Mouse (Mus musculus): Measurements from ENCODE around the gene Prss32. TPM values are rescaled to one million over a fixed set of nuclear protein-coding genes. Genes with fewer than 3 reads are reported as not detected.

Gene Prss32
- polyA plus RNA-seq (2014; fragmentation: Nextera tagmentation; extraction: Ambion mirVana) = not detected in 2 replicates

DNA sequence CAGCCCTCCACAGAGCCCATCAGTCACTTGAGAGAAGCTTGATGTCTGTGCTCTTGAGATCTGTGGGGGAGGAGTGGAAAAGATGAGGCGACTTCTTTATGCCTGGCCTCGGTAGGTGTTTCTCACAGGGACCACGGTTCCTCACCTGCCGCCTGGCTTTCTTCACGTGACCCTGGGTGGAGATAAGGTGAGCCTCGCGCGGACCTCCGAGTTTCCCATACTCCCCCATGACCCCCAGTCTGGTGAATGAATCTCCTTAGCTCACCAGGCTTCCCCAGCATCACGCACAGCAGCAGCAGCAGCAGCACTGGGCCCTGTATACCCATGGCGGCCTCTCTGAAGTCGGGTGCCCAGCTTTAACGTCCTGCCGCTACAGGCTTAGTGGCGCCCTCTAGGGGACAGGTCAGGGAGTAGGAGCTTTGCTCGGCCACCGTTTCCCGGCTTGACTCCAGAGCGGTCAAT, at the start of gene Prss32, which contains the start of gene Prss41:
Gene Prss32 (plus strand): TSS at position 44 of the 462 bp plus-strand sequence.
Gene Prss41 (minus strand): TSS at position 361 of the 462 bp plus-strand sequence.
- 14% methylated on average over 19 of the region's 19 CpGs for WGBS
- H3K4me2 ChIP-seq (ENCODE audit: low read depth, low read length) = peak within 1 kb of the TSS; percentile 40

DNA sequence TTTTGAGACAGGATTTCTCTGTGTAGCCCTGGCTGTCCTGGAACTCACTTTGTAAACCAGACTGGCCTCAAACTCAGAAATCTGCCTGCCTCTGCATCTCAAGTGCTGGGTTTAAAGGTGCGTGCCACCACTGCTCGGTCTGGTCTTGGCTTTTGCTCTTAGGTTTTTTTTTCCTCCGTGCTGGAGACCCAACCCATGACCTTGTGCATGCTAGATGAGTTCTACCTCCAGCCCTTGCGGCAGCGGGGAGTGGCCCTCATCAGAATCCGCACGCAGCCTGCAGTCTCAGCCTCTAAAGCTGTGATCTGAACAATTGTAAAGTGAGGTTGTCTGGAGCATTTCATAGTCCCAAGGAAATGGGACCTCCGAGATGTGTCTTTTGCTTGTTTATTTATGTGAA, 48.3 kb upstream of the Prss32 start:
- Histone ChIP-seq H3K27ac (replicated peaks; ENCODE audit: low read depth, low read length) (no peak overlapping the region), H3K9ac (replicated peaks; ENCODE audit: low read length) (no peak overlapping the region), H3K4me1 (ENCODE audit: control insufficient read depth, insufficient read depth, low read length) (no peaks in the 10 kb centered on the region), H3K27me3 (ENCODE audit: control insufficient read depth, insufficient read depth, low read length) (no peaks in the 10 kb centered on the region), H3K4me3 (ENCODE audit: low read depth, low read length) (no peak overlapping the region), H3K4me2 (ENCODE audit: low read depth, low read length) (no peak overlapping the region), H3K9me3 (replicated peaks; ENCODE audit: control insufficient read depth, low read length) (no peaks in the 10 kb centered on the region), H3K36me3 (replicated peaks; ENCODE audit: control insufficient read depth, insufficient read depth, low read depth, low read length) (no peaks in the 10 kb centered on the region)
- 91% methylated on average over 8 of the region's 8 CpGs for WGBS
- ATAC-seq (replicated peaks; ENCODE audit: insufficient number of reproducible peaks, low FRiP score, low TSS enrichment, low read depth) (no peak), DNase-seq (ENCODE audit: low spot score) (no peak)

More for the DNA sequence above, at the start of gene Prss32, which contains the start of gene Prss41:
- DNase-seq (ENCODE audit: low spot score) (peak; percentile 72), ATAC-seq (replicated peaks; ENCODE audit: insufficient number of reproducible peaks, low FRiP score, low TSS enrichment, low read depth) (0 out of 2 replicates have a peak, but pooled peaks have one; percentile 42)
- Histone ChIP-seq H3K36me3 (replicated peaks; ENCODE audit: control insufficient read depth, insufficient read depth, low read depth, low read length) (no peaks in the 10 kb centered on the region), H3K27ac (replicated peaks; ENCODE audit: low read depth, low read length) (no peak within 1 kb of the TSS), H3K9me3 (replicated peaks; ENCODE audit: control insufficient read depth, low read length) (no peaks in the 10 kb centered on the region), H3K4me1 (ENCODE audit: control insufficient read depth, insufficient read depth, low read length) (no peaks in the 10 kb centered on the region), H3K9ac (replicated peaks; ENCODE audit: low read length) (no peak within 1 kb of the TSS), H3K4me3 (ENCODE audit: low read depth, low read length) (0 out of 2 replicates have a peak within 1 kb of the TSS, but pooled peaks have one; percentile 6), H3K27me3 (ENCODE audit: control insufficient read depth, insufficient read depth, low read length) (peaks cover 2% of the 10 kb centered on the region; the same call in 1 of the 2 replicates)

DNA sequence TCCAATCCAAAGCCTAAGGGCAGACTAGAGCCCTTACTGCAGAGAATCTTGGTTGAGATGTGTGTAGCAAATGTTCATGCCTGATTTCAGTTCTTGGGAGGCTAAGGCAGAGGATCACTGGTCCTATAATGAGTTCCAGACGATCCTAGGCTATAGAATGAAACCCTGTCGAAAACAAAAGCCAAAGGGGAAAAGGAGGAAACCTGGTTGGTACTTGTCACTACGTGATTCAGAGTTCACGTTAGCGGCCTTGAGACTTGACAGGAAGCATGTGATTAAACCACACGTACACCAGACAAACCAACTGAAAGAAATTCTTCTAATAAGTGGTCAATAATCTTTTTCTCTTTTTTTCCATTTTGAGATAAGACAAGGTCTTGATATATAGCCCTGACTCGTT, 46.3 kb upstream of the Prss32 start:
- no peaks in the 10 kb centered on the region for H3K9me3 ChIP-seq (replicated peaks; ENCODE audit: control insufficient read depth, low read length)
- H3K36me3 ChIP-seq (replicated peaks; ENCODE audit: control insufficient read depth, insufficient read depth, low read depth, low read length) = no peaks in the 10 kb centered on the region
- WGBS = 39% methylated on average over 7 of the region's 7 CpGs
- no peak overlapping the region for H3K27ac ChIP-seq (replicated peaks; ENCODE audit: low read depth, low read length)
- H3K4me1 ChIP-seq (ENCODE audit: control insufficient read depth, insufficient read depth, low read length) = no peaks in the 10 kb centered on the region
- DNase-seq (ENCODE audit: low spot score) (peak; percentile 43), ATAC-seq (replicated peaks; ENCODE audit: insufficient number of reproducible peaks, low FRiP score, low TSS enrichment, low read depth) (no peak)
- H3K4me2 ChIP-seq (ENCODE audit: low read depth, low read length) = no peak overlapping the region
- H3K27me3 ChIP-seq (ENCODE audit: control insufficient read depth, insufficient read depth, low read length) = no peaks in the 10 kb centered on the region
- no peak overlapping the region for H3K9ac ChIP-seq (replicated peaks; ENCODE audit: low read length)
- no peak overlapping the region for H3K4me3 ChIP-seq (ENCODE audit: low read depth, low read length)

DNA sequence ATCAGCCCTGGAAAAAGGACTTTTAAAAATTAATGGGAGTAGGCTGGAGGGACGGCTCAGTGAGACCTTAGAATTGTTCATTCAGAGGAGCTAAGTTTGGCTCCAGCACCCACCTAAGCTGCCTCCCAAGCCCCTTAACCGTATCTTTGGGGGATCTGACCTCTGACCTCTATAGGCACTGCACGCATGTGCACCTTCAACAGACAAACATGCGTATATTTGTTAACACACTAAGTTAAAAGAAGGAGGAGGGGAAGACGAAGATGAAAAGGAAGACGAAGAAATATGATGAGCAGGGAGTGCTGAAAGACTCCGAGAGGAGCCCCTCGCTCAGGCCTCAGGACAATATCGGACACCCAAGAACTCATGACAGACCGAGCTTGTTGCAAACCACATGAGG, 42.0 kb upstream of the Prss32 start:
- Histone ChIP-seq H3K27ac (replicated peaks; ENCODE audit: low read depth, low read length) (no peak overlapping the region), H3K4me1 (ENCODE audit: control insufficient read depth, insufficient read depth, low read length) (no peaks in the 10 kb centered on the region), H3K4me2 (ENCODE audit: low read depth, low read length) (no peak overlapping the region), H3K4me3 (ENCODE audit: low read depth, low read length) (no peak overlapping the region), H3K27me3 (ENCODE audit: control insufficient read depth, insufficient read depth, low read length) (no peaks in the 10 kb centered on the region), H3K9me3 (replicated peaks; ENCODE audit: control insufficient read depth, low read length) (no peaks in the 10 kb centered on the region), H3K36me3 (replicated peaks; ENCODE audit: control insufficient read depth, insufficient read depth, low read depth, low read length) (no peaks in the 10 kb centered on the region), H3K9ac (replicated peaks; ENCODE audit: low read length) (no peak overlapping the region)
- DNase-seq (ENCODE audit: low spot score) (no peak), ATAC-seq (replicated peaks; ENCODE audit: insufficient number of reproducible peaks, low FRiP score, low TSS enrichment, low read depth) (no peak)
- WGBS = 89% methylated on average over 10 of the region's 10 CpGs

DNA sequence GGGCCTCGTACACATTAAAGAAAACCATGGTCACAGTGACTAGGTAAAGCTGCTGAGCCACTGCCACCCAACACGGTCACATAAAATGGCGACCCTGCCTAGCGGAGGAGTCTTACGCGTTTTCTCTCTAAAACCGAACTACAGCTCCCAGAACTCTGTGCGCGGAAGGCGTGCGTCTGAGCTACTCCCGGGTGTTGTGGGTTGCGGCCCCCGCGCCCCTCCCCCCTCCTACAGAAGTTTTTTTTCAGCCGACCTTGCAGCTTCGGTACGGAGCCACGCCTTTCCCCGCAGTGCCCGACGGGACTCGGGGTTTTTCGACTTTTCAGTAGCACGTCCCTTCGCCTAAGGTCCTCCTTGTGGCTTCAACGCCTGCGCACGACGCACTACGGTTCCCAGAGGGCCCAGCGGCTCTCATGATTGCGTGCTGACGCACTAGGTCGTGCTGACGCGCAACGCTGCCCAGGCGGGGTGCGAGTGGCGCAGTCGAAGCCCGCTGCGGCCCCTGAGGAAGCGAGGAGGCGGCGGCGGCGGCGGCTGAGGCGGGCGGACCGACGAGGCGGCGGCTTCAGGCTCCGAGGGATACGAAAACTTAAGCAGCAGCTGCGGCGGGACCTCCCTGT, 40.8 kb upstream of the Prss32 start:
- peak overlapping the region; percentile 81 for H3K27ac ChIP-seq (replicated peaks; ENCODE audit: low read depth, low read length)
- H3K4me2 ChIP-seq (ENCODE audit: low read depth, low read length) = peak overlapping the region; percentile 42
- H3K9ac ChIP-seq (replicated peaks; ENCODE audit: low read length) = peak overlapping the region; percentile 95
- H3K4me1 ChIP-seq (ENCODE audit: control insufficient read depth, insufficient read depth, low read length) = no peaks in the 10 kb centered on the region
- H3K4me3 ChIP-seq (ENCODE audit: low read depth, low read length) = peak overlapping the region; percentile 97
- DNase-seq (ENCODE audit: low spot score) (peak; percentile 99), ATAC-seq (replicated peaks; ENCODE audit: insufficient number of reproducible peaks, low FRiP score, low TSS enrichment, low read depth) (peak; percentile 99)
- H3K36me3 ChIP-seq (replicated peaks; ENCODE audit: control insufficient read depth, insufficient read depth, low read depth, low read length) = no peaks in the 10 kb centered on the region
- no peaks in the 10 kb centered on the region for H3K27me3 ChIP-seq (ENCODE audit: control insufficient read depth, insufficient read depth, low read length)
- WGBS = under 1% methylated on average over 57 of the region's 60 CpGs
- H3K9me3 ChIP-seq (replicated peaks; ENCODE audit: control insufficient read depth, low read length) = no peaks in the 10 kb centered on the region

DNA sequence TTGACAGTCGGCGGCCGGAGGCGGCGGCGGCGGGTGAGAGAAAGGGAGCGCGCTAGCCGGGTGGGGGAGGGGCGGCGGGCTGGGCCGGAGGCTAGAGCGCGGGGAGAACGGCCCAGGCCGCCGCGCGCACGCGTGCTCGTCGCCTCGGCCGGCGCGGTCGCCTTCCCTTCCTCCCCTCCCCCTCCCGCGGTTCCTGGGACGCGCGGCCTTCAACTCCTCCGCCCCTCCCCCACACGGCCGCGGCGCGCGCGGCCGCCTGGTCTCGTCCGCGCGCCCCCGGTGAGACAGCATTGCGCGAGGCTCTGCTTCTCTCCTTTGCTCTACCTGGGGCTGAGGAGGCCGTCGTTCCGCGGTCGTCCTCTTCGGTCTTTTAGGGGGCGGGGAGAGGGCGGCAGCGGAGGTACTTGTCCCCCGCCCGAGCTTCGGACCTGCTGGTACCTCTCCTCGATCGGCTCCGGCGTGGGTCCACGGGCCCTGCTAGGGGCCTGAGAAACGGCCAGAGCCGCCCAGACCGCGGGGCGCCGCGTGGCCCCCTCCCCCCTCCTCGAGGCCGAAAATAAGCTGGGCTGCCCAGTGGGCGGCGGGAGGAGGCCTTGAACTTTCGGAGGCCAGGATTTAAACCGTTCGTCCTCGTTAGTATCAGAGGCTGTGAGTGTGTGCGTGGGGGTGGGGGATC, 40.2 kb upstream of the Prss32 start:
- under 1% methylated on average over 45 of the region's 83 CpGs for WGBS
- H3K9ac ChIP-seq (replicated peaks; ENCODE audit: low read length) = peak overlapping the region; percentile 95
- no peaks in the 10 kb centered on the region for H3K36me3 ChIP-seq (replicated peaks; ENCODE audit: control insufficient read depth, insufficient read depth, low read depth, low read length)
- ATAC-seq (replicated peaks; ENCODE audit: insufficient number of reproducible peaks, low FRiP score, low TSS enrichment, low read depth) (peak; percentile 45), DNase-seq (ENCODE audit: low spot score) (peak; percentile 93)
- H3K4me1 ChIP-seq (ENCODE audit: control insufficient read depth, insufficient read depth, low read length) = no peaks in the 10 kb centered on the region
- H3K27me3 ChIP-seq (ENCODE audit: control insufficient read depth, insufficient read depth, low read length) = no peaks in the 10 kb centered on the region
- H3K9me3 ChIP-seq (replicated peaks; ENCODE audit: control insufficient read depth, low read length) = no peaks in the 10 kb centered on the region
- H3K27ac ChIP-seq (replicated peaks; ENCODE audit: low read depth, low read length) = peak overlapping the region; percentile 81
- peak overlapping the region; percentile 97 for H3K4me3 ChIP-seq (ENCODE audit: low read depth, low read length)
- peak overlapping the region; percentile 55 for H3K4me2 ChIP-seq (ENCODE audit: low read depth, low read length)

DNA sequence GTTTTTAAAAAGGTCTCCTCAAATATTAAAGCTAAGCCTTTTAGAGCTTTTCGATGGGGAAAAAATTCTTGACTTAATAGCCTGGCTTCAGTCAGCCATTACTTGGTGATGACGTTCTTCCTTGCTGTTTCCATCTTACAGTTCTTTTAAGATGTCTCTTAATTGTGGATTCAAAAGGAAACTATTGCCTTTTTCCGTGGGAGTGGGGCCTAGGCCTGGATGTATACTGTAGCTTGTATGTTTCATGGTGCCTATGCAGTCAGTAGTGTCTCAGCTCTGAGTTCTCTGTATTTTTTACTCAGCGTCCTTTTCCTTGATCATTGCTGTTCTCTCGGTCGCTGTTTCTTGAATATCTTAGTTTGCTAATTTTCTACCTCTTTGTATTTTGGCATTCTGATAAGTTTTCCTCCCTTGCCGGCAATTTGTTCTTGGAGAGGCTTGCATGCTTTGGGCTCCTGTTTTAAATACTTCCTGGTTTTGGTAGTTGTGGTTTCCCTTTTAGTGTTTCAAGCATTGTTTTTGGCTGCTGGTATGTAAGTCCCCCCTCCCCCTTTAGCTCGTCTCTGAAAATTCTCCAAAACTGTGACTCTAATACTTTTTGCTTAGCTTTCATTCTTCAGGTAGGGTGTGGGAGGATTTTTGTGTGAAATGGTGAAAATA, 39.1 kb upstream of the Prss32 start:
- Histone ChIP-seq H3K9me3 (replicated peaks; ENCODE audit: control insufficient read depth, low read length) (no peaks in the 10 kb centered on the region), H3K4me1 (ENCODE audit: control insufficient read depth, insufficient read depth, low read length) (no peaks in the 10 kb centered on the region), H3K4me3 (ENCODE audit: low read depth, low read length) (peak overlapping the region; percentile 97), H3K36me3 (replicated peaks; ENCODE audit: control insufficient read depth, insufficient read depth, low read depth, low read length) (no peaks in the 10 kb centered on the region; the same call in 1 of the 2 replicates), H3K27ac (replicated peaks; ENCODE audit: low read depth, low read length) (no peak overlapping the region), H3K27me3 (ENCODE audit: control insufficient read depth, insufficient read depth, low read length) (no peaks in the 10 kb centered on the region), H3K4me2 (ENCODE audit: low read depth, low read length) (peak overlapping the region; percentile 55), H3K9ac (replicated peaks; ENCODE audit: low read length) (peak overlapping the region; percentile 95)
- DNase-seq (ENCODE audit: low spot score) (no peak), ATAC-seq (replicated peaks; ENCODE audit: insufficient number of reproducible peaks, low FRiP score, low TSS enrichment, low read depth) (no peak)
- 6% methylated on average over 8 of the region's 8 CpGs for WGBS
